Mouse (Mus musculus): ENCODE data around the gene Cntn4. TPM values are rescaled to one million over a fixed set of nuclear protein-coding genes. Genes with fewer than 3 reads are reported as not detected.
A peak's percentile ranks its signal among the peaks of the same experiment; 100 is the strongest.

The Cntn4 gene
- total and polyA plus RNA-seq, 2 experiments from 2014 or later: 13.9 to 23.3 TPM

- no peak for ATAC-seq
Measured at GRCm38 (mm10) chr6:106078071-106078603, 400.7 kb downstream of the Cntn4 start.

DNA sequence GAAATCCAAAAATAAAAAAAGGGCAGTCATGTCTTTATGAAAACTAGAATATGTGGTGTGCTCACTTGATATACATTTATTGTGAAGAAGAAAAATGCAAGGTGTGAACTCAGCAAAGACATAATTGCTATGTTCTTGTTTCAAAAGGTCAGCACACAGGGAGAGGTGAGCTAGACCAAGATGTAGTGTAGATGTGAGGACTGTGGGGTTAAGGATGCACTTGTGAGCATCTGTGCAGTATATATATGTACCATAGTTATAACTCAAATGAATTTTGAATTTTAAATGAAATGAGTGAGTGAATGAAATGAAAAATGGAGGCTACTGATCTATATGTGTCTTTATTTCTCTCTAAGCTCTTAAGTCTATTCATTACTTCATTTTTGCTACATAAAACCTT lies 401.2 kb downstream of the Cntn4 start:
- DNase-seq (no peak), ATAC-seq (no peak)
- TF ChIP-seq CTCF (IDR thresholded peaks at IDR 0.05; ENCODE audit: low read depth): no peak
- Histone ChIP-seq H3K27me3 (ENCODE audit: insufficient read depth, low read length) (no peaks in the 10 kb centered on the region), H3K4me1 (ENCODE audit: insufficient read depth) (no peaks in the 10 kb centered on the region), H3K9me3 (ENCODE audit: low read length) (no peaks in the 10 kb centered on the region), H3K36me3 (ENCODE audit: insufficient read depth) (no peaks in the 10 kb centered on the region), H3K27ac (ENCODE audit: low read depth, low read length) (no peak overlapping the region), H3K4me2 (ENCODE audit: low read depth) (no peak overlapping the region), H3K9ac (no peak overlapping the region), H3K4me3 (ENCODE audit: low read depth, low read length) (no peak overlapping the region)

More at GRCm38 (mm10) chr6:106078071-106078603, 400.7 kb downstream of the Cntn4 start:
- Histone ChIP-seq H3K4me2 (ENCODE audit: low read depth) (no peak overlapping the region), H3K9ac (no peak overlapping the region), H3K9me3 (ENCODE audit: low read length) (no peaks in the 10 kb centered on the region), H3K27me3 (ENCODE audit: insufficient read depth, low read length) (no peaks in the 10 kb centered on the region), H3K4me3 (ENCODE audit: low read depth, low read length) (no peak overlapping the region), H3K4me1 (ENCODE audit: insufficient read depth) (no peaks in the 10 kb centered on the region), H3K27ac (ENCODE audit: low read depth, low read length) (no peak overlapping the region), H3K36me3 (ENCODE audit: insufficient read depth) (no peaks in the 10 kb centered on the region)
- 18% methylated on average over 4 of the region's 4 CpGs for WGBS
- TF ChIP-seq CTCF (IDR thresholded peaks at IDR 0.05; ENCODE audit: low read depth): no peak
- no peak for DNase-seq

- no peaks in the 10 kb centered on the region for H3K4me1 ChIP-seq (ENCODE audit: insufficient read depth)
- H3K27ac ChIP-seq (ENCODE audit: low read depth, low read length): no peak overlapping the region
- no peak for ATAC-seq
- H3K4me2 ChIP-seq (ENCODE audit: low read depth): no peak overlapping the region
- DNase-seq: no peak
- H3K4me3 ChIP-seq (ENCODE audit: low read depth, low read length): no peak overlapping the region
- H3K36me3 ChIP-seq (ENCODE audit: insufficient read depth): no peaks in the 10 kb centered on the region
- H3K9ac ChIP-seq: no peak overlapping the region
- H3K9me3 ChIP-seq (ENCODE audit: low read length): no peaks in the 10 kb centered on the region
- 84% methylated on average over 4 of the region's 4 CpGs for WGBS
- no peak for TF ChIP-seq CTCF (IDR thresholded peaks at IDR 0.05; ENCODE audit: low read depth)
- no peaks in the 10 kb centered on the region for H3K27me3 ChIP-seq (ENCODE audit: insufficient read depth, low read length)
Measured at GRCm38 (mm10) chr6:106097856-106098255, 420.4 kb downstream of the Cntn4 start.

GRCm38 (mm10) chr6:106118523-106119081 lies 441.1 kb downstream of the Cntn4 start:
- H3K4me3 ChIP-seq (ENCODE audit: low read depth, low read length): peak overlapping the region; percentile 39
- peak overlapping the region; percentile 49 for H3K9ac ChIP-seq
- H3K9me3 ChIP-seq (ENCODE audit: low read length): no peaks in the 10 kb centered on the region
- no peak for TF ChIP-seq CTCF (IDR thresholded peaks at IDR 0.05; ENCODE audit: low read depth)
- H3K4me2 ChIP-seq (ENCODE audit: low read depth): peak overlapping the region; percentile 64
- DNase-seq (peak; percentile 82), ATAC-seq (peak; percentile 94)
- H3K4me1 ChIP-seq (ENCODE audit: insufficient read depth): no peaks in the 10 kb centered on the region
- H3K27ac ChIP-seq (ENCODE audit: low read depth, low read length): 0 out of 2 replicates have a peak overlapping the region, but pooled peaks have one; percentile 40
- 4% methylated on average over 15 of the region's 15 CpGs for WGBS
- H3K36me3 ChIP-seq (ENCODE audit: insufficient read depth): no peaks in the 10 kb centered on the region
- no peaks in the 10 kb centered on the region for H3K27me3 ChIP-seq (ENCODE audit: insufficient read depth, low read length)

DNA sequence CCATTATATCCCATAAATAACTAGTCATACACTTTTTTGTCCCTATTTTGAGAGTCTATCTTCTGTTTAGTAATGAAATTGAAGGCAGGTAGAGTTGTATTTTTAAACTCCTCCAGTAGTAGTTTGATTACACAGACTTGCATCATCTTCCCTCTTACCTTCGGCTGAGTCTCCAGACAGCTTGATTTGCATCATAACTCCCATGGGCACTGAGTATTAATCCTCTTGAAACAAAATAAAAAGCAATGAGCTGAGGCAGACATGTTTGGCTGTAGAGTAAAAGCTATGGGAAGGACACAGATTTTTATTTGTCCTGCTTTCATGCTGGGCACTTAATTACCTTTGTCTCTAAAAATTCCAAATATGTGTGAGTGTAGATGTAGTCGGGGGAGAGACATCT lies 476.1 kb downstream of the Cntn4 start:
- no peak overlapping the region for H3K9ac ChIP-seq
- no peak for ATAC-seq
- TF ChIP-seq CTCF (IDR thresholded peaks at IDR 0.05; ENCODE audit: low read depth): no peak

GRCm38 (mm10) chr6:106155362-106155761 lies 477.9 kb downstream of the Cntn4 start:
- TF ChIP-seq CTCF (IDR thresholded peaks at IDR 0.05; ENCODE audit: low read depth): no peak
- H3K4me3 ChIP-seq (ENCODE audit: low read depth, low read length): no peak overlapping the region
- no peaks in the 10 kb centered on the region for H3K4me1 ChIP-seq (ENCODE audit: insufficient read depth)
- H3K4me2 ChIP-seq (ENCODE audit: low read depth): no peak overlapping the region
- no peak overlapping the region for H3K27ac ChIP-seq (ENCODE audit: low read depth, low read length)
- ATAC-seq (no peak), DNase-seq (no peak)
- no peaks in the 10 kb centered on the region for H3K9me3 ChIP-seq (ENCODE audit: low read length)
- 57% methylated on average over 3 of the region's 3 CpGs for WGBS
- H3K27me3 ChIP-seq (ENCODE audit: insufficient read depth, low read length): no peaks in the 10 kb centered on the region
- H3K9ac ChIP-seq: no peak overlapping the region
- no peaks in the 10 kb centered on the region for H3K36me3 ChIP-seq (ENCODE audit: insufficient read depth)

More for the DNA sequence above, 476.1 kb downstream of the Cntn4 start:
- H3K4me1 ChIP-seq (ENCODE audit: insufficient read depth): no peaks in the 10 kb centered on the region
- H3K9me3 ChIP-seq (ENCODE audit: low read length): no peaks in the 10 kb centered on the region
- H3K4me2 ChIP-seq (ENCODE audit: low read depth): no peak overlapping the region
- no peak for DNase-seq
- WGBS: 52% methylated on average over 2 of the region's 2 CpGs
- no peaks in the 10 kb centered on the region for H3K27me3 ChIP-seq (ENCODE audit: insufficient read depth, low read length)
- no peak overlapping the region for H3K27ac ChIP-seq (ENCODE audit: low read depth, low read length)
- no peaks in the 10 kb centered on the region for H3K36me3 ChIP-seq (ENCODE audit: insufficient read depth)
- H3K4me3 ChIP-seq (ENCODE audit: low read depth, low read length): no peak overlapping the region

- Histone ChIP-seq H3K9me3 (ENCODE audit: low read length) (no peaks in the 10 kb centered on the region), H3K9ac (no peak overlapping the region), H3K36me3 (ENCODE audit: insufficient read depth) (no peaks in the 10 kb centered on the region), H3K4me2 (ENCODE audit: low read depth) (no peak overlapping the region), H3K27me3 (ENCODE audit: insufficient read depth, low read length) (no peaks in the 10 kb centered on the region), H3K4me3 (ENCODE audit: low read depth, low read length) (no peak overlapping the region), H3K4me1 (ENCODE audit: insufficient read depth) (no peaks in the 10 kb centered on the region), H3K27ac (ENCODE audit: low read depth, low read length) (no peak overlapping the region)
- peak; percentile 18 for DNase-seq
- no peak for TF ChIP-seq CTCF (IDR thresholded peaks at IDR 0.05; ENCODE audit: low read depth)
- ATAC-seq: no peak
- whole genome bisulfite sequencing: 85% methylated on average over 5 of the region's 5 CpGs
Measured at GRCm38 (mm10) chr6:106177546-106177945, 500.1 kb downstream of the Cntn4 start.
